Mouse (Mus musculus) E14TG2a.4 (cell line): ENCODE results near the gene Cd177.
"Not testable (repeated sequence)": the region's sequence is repeated elsewhere in the genome, so short reads cannot be mapped to it uniquely, and the experiment has no call there.

Experiments used
- H3K27me3 ChIP-seq: 2 replicates; pipeline ENCODE4 v1.6.1; 2014; ENCODE audit warnings: low read length, control low read depth; ENCODE audit not compliant: insufficient read depth
- H3K36me3 ChIP-seq: 2 replicates; pipeline ENCODE4 v1.6.1; 2014; ENCODE audit warnings: low read length, control low read depth; ENCODE audit not compliant: insufficient read depth
- H3K4me1 ChIP-seq: replicated peaks from 2 replicates; pipeline ENCODE4 v1.6.1; 2014; ENCODE audit warnings: low read depth, low read length, control low read depth
- H3K4me3 ChIP-seq: replicated peaks from 2 replicates; pipeline ENCODE4 v1.5.1; 2014; ENCODE audit warnings: mild to moderate bottlenecking, low read length
- H3K9me3 ChIP-seq: 2 replicates; pipeline ENCODE4 v1.6.1; 2014; ENCODE audit warnings: low read length, control low read depth
- CTCF ChIP-seq: conservative IDR thresholded peaks from 2 replicates; pipeline ENCODE4 v1.5.1; 2014; ENCODE audit warnings: low read length
- NANOG ChIP-seq: IDR thresholded peaks from 2 replicates; pipeline ENCODE4 v1.6.1; 2014; ENCODE audit warnings: borderline replicate concordance, low read length, mixed read lengths
- POU5F1 ChIP-seq: IDR thresholded peaks from 2 replicates; pipeline ENCODE4 v1.6.1; 2014; ENCODE audit warnings: low read length, borderline replicate concordance

Gene Cd177

GRCm38 (mm10) chr7:24760211-24760610, at the start of gene Cd177:
Cd177 (minus strand) TSS chr7:24760311.
- Histone ChIP-seq H3K27me3 (peaks cover 9% of the 10 kb centered on the region), H3K36me3 (no peaks in the 10 kb centered on the region), H3K4me3 (no peak within 1 kb of the TSS), H3K4me1 (peaks cover 9% of the 10 kb centered on the region), H3K9me3 (no peaks in the 10 kb centered on the region)
- no peak for TF ChIP-seq CTCF
- TF ChIP-seq NANOG: no peak
- TF ChIP-seq POU5F1: no peak

GRCm38 (mm10) chr7:24809041-24809440, 48.9 kb upstream of the Cd177 start:
- Histone ChIP-seq H3K27me3 (no peaks in the 10 kb centered on the region), H3K9me3 (no peaks in the 10 kb centered on the region), H3K4me1 (peaks cover 44% of the 10 kb centered on the region), H3K36me3 (no peaks in the 10 kb centered on the region), H3K4me3 (peak overlapping the region; percentile 20)
- TF ChIP-seq NANOG: peak; percentile 89
- no peak for TF ChIP-seq CTCF
- no peak for TF ChIP-seq POU5F1

- no peaks in the 10 kb centered on the region for H3K36me3 ChIP-seq
- peak overlapping the region; percentile 30; the same call in 1 of the 2 replicates for H3K4me3 ChIP-seq
- peaks cover 43% of the 10 kb centered on the region for H3K4me1 ChIP-seq
- H3K27me3 ChIP-seq: no peaks in the 10 kb centered on the region
- no peaks in the 10 kb centered on the region for H3K9me3 ChIP-seq
- TF ChIP-seq NANOG (no peak), CTCF (no peak), POU5F1 (no peak)
These were observed 44.7 kb upstream of the Cd177 start for GRCm38 (mm10) chr7:24804826-24805225.

GRCm38 (mm10) chr7:24802149-24802767, 42.1 kb upstream of the Cd177 start:
- TF ChIP-seq CTCF (no peak), NANOG (no peak), POU5F1 (no peak)
- H3K36me3 ChIP-seq: no peaks in the 10 kb centered on the region
- H3K27me3 ChIP-seq: no peaks in the 10 kb centered on the region
- H3K4me3 ChIP-seq: no peak overlapping the region
- no peaks in the 10 kb centered on the region for H3K9me3 ChIP-seq
- H3K4me1 ChIP-seq: peaks cover 27% of the 10 kb centered on the region

GRCm38 (mm10) chr7:24797918-24798317, 37.8 kb upstream of the Cd177 start:
- H3K4me1 ChIP-seq: peaks cover 16% of the 10 kb centered on the region
- no peaks in the 10 kb centered on the region for H3K36me3 ChIP-seq
- H3K9me3 ChIP-seq: no peaks in the 10 kb centered on the region
- TF ChIP-seq NANOG: no peak
- TF ChIP-seq CTCF: peak; percentile 35; the same call in 1 of the 2 replicates
- TF ChIP-seq POU5F1: no peak
- no peak overlapping the region for H3K4me3 ChIP-seq
- 0 out of 2 replicates have a peak, but pooled peaks cover 2% of the 10 kb centered on the region for H3K27me3 ChIP-seq

GRCm38 (mm10) chr7:24776918-24777317, 16.8 kb upstream of the Cd177 start, which contains the start of gene Ceacam10:
Ceacam10 (plus strand) TSS chr7:24777206.
- H3K27me3 ChIP-seq: not testable (repeated sequence)
- H3K4me3 ChIP-seq: peak within 1 kb of the TSS; percentile 39; the same call in 1 of the 2 replicates

GRCm38 (mm10) chr7:24776145-24776544, 16.0 kb upstream of the Cd177 start:
- H3K4me3 ChIP-seq: no peak overlapping the region
- TF ChIP-seq CTCF: peak; percentile 60
- TF ChIP-seq POU5F1: no peak
- H3K27me3 ChIP-seq: no peaks in the 10 kb centered on the region
- no peaks in the 10 kb centered on the region for H3K36me3 ChIP-seq
- peaks cover 13% of the 10 kb centered on the region for H3K4me1 ChIP-seq
- peaks cover 5% of the 10 kb centered on the region; the same call in 1 of the 2 replicates for H3K9me3 ChIP-seq

More at GRCm38 (mm10) chr7:24776918-24777317, 16.8 kb upstream of the Cd177 start, which contains the start of gene Ceacam10:
- not testable (repeated sequence) for H3K36me3 ChIP-seq, H3K9me3 ChIP-seq
- peaks cover 13% of the 10 kb centered on the region for H3K4me1 ChIP-seq

GRCm38 (mm10) chr7:24773942-24774535, 13.9 kb upstream of the Cd177 start:
- Histone ChIP-seq H3K4me1 (peaks cover 13% of the 10 kb centered on the region), H3K9me3 (peaks cover 21% of the 10 kb centered on the region; the same call in 1 of the 2 replicates), H3K27me3 (no peaks in the 10 kb centered on the region), H3K4me3 (no peak overlapping the region), H3K36me3 (no peaks in the 10 kb centered on the region)
- TF ChIP-seq NANOG (no peak), CTCF (no peak), POU5F1 (no peak)

GRCm38 (mm10) chr7:24771361-24771760, 11.2 kb upstream of the Cd177 start:
- H3K9me3 ChIP-seq: peaks cover 24% of the 10 kb centered on the region; the same call in 1 of the 2 replicates
- H3K4me1 ChIP-seq: no peaks in the 10 kb centered on the region
- no peak overlapping the region for H3K4me3 ChIP-seq
- no peaks in the 10 kb centered on the region for H3K36me3 ChIP-seq
- no peak for TF ChIP-seq NANOG
- no peaks in the 10 kb centered on the region; the same call in 1 of the 2 replicates for H3K27me3 ChIP-seq
